Mouse (Mus musculus) adrenal gland, postnatal 36 days (tissue): ENCODE measurements around the gene Tpcn2. TPM values are rescaled to one million over a fixed set of nuclear protein-coding genes. Genes with fewer than 3 reads are reported as not detected.

Experiments
- DNase-seq, 2 experiments: peaks; one replicate each; pipeline ENCODE4 v3.0.0; 2021; ENCODE audit warnings: mixed read lengths in 1 of 2
- long read RNA-seq, 2 experiments: library from polyadenylated mRNA; stranded (forward); transcript quantifications; one replicate each; pipeline ENCODE4 v2.0.0; 2021; ENCODE audit warnings: borderline sequencing depth in 2 of 2
- total RNA-seq, 2 experiments: library from RNA; stranded (reverse); gene quantifications; 2 replicates each; pipeline ENCODE4 v1.2.3; 2021

The Tpcn2 gene
- total RNA-seq, result 10 to 100 TPM; 10.2 to 16.1 TPM
- long read RNA-seq, experiment 1, partial matches to known transcripts, result 0 of 14 reads
- long read RNA-seq, experiment 1, other reads (novel, unspliced or antisense), result 11 of 14 reads
- long read RNA-seq, experiment 2, partial matches to known transcripts, result 0 of 6 reads
- long read RNA-seq, experiment 2, other reads (novel, unspliced or antisense), result 2 of 6 reads

DNA sequence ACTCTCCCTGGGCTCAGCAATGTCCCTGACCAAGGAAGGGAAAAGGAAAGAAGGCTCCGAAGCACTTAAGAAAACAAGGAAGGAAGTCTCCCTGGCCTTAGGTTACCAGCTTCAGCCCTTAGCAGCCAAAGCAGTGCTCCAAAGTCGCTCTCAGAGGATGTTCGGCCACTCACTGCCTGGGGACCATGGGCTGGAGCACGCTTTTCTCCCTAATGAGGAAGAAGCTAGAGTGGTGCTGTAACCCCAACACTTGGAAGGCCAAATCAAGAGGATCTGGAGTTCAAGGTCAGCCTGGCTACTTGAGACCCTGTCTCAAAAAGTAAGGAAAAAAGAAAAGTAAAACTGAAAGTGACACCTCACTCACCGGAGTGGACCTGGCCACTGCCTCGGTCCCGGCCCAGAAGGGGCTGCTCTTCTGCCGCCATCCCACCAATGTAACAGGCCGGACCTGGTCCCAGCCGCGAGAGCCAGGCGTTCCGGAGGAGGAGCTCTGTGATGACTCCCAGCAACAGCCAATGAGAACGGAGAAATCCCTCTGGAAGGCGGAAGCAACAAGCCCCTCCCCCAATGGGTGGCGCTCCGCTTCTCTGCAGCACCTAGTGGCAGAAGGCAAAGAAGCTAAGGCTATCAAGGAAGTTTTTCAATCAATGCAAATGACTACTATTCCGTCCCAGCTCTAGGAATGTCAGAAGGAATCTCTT is at the start of gene Tpcn2:
Tpcn2 (minus strand) TSS at position 525 of the 701 bp plus-strand sequence.
- DNase-seq, result peak; percentile 95 to 98

- DNase-seq, result no peak
Measured at GRCm38 (mm10) chr7:145332376-145333041, 48.7 kb upstream of the Tpcn2 start.

DNA sequence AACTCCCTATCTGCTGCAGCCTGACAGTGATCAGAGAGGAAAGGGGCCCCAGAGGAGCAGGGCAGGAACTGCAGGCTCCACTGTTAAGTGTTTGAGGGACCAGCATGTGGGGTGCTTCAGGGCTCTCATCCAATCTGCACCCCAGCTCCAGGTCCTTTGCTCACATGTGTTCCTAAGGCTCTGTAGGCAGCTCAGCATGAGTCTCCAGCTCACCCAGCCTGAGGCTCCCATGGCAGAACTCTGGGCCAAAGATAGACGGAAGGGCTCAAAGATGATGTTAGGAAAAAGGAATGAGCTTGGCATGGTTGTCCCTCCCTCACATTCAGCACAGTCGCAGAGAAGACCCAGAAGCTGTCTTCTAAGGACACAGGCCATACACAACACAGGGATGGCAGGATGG is 46.8 kb upstream of the Tpcn2 start:
- no peak for DNase-seq

- no peak for DNase-seq
Measured at GRCm38 (mm10) chr7:145329982-145330381, 46.2 kb upstream of the Tpcn2 start.

DNA sequence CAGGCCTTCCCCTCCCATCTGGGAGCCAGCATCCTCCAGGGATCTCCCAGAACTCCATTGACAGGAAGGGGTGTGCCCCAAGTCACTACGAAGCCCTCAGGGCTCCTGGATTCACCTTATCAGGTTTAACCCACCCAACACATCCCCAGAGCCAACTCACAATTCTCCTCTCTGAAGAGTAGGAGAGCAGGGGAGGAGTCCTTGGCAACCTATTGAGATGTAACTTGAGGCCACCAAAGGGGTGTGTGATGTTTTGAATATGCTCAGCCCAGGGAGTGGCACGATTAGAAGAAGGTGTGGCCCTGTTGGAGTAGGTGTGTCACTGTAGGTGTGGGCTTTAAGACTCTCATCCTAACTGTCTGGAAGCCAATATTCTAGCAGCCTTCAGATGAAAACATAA is 41.9 kb upstream of the Tpcn2 start:
- DNase-seq, result no peak

- no peak for DNase-seq
Measured at GRCm38 (mm10) chr7:145323607-145324006, 39.8 kb upstream of the Tpcn2 start.

DNA sequence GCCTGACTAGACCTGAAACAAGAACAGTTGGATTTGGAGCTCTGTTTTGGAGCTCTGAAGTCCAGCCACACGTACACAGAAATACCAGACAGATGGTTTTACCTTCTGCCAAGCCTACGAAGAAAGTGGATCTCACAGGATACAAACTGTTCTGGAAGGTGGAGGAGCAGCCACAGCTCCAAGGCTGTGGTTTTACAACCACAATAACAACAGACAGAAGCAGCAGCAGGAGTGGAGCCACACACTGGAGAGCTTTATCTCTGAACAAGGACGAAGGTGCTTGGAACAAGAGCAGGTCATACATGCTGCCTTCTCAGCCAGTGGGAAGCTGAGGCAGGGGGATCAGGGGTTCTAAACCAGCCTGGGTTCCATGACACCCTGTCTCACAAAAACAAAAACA is 35.7 kb upstream of the Tpcn2 start:
- no peak for DNase-seq

DNA sequence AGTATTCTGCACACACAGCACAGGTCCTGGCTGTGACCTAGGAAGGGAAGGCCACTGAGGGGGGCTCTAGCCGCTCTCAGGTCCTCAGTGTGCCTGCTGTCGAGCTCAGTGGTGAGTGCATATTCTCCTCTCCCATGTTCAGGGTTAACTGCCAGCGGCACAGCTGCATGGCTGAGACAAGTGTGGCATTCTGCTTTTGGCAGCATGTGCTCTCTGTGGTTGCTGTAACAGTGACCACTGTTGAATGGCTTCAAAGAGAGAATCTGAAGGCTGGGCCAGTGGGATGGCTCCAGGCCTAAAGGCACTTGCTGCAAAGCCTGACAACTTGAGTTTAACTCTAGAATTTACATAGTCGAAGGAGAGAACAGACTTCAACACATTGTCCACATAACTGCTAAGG is 33.7 kb upstream of the Tpcn2 start:
- DNase-seq, result no peak

- no peak for DNase-seq
Measured at GRCm38 (mm10) chr7:145314785-145315411, 31.1 kb upstream of the Tpcn2 start, which contains the start of gene Mrgprd. Gene Mrgprd, plus strand, starts transcription at chr7:145314835.

- DNase-seq, result peak in 1 of 2 experiments; percentile 47
Measured at GRCm38 (mm10) chr7:145312137-145312536, 28.3 kb upstream of the Tpcn2 start.

DNA sequence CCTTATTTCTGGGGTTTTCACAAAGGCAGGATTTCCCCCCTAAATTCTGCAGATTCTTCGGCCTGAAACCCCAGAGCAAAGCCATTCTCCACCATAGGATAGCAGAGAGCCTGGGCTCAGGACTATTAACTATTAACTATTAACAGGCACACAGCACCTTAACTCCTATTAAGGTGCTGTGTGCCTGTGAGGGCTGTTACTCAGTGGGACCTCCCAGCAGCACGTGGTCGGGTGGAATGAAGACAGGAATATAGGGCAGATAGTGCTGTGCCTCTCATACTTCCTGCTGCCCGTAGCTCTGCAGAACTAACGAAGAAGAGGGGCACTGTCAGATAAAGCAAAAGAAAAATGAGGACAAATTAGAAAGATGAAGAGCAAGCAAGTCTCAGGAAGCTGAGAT is 26.7 kb upstream of the Tpcn2 start:
- DNase-seq, result no peak

DNA sequence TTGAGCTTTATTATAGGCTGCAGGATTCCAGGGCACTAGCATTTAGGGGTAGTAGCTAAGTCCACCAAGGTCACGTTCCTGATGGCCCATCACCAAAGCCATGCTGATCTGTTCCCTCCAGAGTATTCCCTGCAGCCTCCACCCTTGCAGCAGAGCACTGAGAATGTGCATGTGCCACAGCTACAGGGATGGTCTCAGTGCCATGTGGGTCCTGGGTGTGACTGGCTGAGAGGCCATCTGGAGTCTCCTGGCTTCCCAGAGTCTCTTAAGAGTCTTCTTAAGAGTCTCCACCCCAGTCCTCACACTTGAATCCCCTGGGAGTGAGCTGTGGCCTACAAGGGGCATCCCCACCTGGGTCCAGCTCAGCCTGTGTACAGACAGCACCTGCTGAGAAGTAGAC is 26.1 kb upstream of the Tpcn2 start:
- no peak for DNase-seq

DNA sequence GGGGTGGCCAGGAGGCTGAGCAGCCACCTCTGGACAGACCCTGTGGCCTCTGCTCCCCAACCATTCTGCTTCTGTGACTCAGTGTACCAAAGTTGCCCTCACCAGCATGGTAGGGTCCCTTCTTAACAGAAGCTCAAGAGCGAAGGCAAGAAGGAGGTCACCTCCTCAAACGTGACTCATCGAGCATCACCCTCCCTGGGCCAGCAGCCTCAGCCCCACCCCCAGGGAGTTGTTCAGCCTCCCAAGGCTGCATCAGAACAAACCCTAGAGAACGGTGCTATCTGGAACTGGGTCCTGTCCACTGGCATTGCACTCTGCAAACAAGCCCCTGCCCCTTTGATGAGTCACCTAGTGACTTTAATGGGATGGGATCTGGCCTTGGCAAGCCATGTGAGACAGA is 25.1 kb upstream of the Tpcn2 start:
- DNase-seq, result peak; percentile 74 to 87

DNA sequence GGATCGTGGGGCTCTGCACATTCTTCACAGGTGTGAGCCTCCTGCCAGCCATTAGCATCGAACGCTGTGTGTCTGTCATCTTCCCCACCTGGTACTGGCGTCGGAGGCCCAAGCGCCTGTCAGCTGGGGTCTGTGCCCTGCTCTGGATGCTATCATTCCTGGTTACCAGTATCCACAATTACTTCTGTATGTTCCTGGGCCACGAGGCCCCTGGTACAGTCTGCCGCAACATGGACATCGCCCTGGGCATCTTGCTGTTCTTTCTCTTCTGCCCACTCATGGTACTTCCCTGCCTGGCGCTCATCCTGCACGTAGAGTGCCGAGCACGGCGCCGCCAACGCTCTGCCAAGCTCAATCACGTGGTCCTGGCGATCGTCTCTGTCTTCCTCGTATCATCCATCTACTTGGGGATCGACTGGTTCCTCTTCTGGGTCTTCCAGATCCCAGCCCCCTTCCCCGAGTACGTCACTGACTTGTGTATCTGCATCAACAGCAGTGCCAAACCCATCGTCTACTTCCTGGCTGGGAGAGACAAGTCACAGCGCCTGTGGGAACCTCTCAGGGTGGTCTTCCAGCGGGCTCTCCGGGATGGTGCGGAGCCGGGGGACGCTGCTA is 24.4 kb upstream of the Tpcn2 start:
- no peak for DNase-seq

DNA sequence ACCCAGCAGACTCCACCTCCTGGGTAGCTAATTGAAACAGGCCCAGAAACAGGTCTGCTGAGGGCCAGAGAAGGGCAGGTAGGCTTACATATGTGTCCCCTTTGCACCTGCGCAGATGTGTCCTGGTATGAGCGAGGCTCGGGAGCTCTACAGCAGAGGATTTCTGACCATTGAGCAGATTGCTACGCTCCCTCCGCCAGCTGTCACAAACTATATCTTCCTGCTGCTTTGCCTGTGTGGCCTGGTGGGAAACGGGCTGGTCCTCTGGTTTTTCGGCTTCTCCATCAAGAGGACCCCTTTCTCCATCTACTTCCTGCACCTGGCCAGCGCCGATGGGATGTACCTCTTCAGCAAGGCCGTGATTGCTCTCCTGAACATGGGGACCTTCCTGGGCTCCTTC is 23.8 kb upstream of the Tpcn2 start:
- DNase-seq, result no peak

DNA sequence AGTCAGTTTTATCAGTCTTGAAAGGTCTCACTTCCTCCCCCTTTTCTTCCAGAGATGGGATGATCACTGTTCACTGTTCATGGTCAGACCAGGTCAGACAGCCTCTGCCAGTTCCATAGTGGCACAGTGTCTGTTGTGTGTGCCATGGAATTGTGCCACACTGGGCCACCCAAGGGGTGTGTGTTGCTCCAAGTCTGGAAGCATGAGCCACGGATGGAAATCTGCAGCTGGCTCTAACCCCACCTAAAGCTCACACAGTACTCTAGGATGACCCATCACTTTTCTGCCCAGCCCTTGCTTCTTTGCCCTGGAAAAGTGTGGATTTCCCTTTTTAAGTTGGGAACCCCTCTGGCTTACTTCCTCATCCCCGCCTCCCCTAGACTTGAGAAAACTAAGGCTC is 20.3 kb upstream of the Tpcn2 start:
- no peak for DNase-seq

GRCm38 (mm10) chr7:145302488-145303285 is 18.9 kb upstream of the Tpcn2 start:
- DNase-seq, result peak; percentile 34 to 56

DNA sequence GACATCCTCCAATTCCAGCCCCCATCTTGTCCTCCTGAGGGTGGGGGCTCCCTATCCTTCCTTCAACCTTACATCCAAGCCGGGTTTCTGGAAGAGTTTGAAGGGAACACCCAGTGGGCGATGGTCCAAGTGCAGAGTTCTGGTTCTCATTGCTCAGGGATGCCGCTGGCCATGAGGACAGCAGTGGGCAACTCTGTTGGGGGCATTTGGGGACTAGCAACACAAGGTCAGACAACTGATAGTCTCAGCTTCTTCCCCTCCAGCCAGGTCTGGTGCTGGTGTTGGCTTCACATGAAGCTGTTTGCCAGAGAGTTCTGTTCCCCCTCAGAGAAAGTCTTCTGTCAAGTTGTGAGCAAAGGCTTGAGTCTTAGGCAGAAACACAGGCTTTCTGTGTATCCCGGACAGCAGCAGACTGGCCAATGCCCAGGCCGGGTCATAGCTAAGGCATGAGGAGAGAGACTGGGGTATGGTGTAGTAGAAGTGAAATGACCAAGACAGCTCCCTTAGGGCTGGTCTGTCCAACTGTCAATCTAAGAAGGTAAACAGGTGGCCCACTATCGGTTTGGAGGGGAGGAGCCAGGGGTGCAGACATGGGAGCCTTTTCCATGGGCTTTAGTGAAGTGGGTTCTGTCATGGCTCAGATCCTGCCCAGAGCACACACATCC is 17.7 kb upstream of the Tpcn2 start:
- no peak for DNase-seq

DNA sequence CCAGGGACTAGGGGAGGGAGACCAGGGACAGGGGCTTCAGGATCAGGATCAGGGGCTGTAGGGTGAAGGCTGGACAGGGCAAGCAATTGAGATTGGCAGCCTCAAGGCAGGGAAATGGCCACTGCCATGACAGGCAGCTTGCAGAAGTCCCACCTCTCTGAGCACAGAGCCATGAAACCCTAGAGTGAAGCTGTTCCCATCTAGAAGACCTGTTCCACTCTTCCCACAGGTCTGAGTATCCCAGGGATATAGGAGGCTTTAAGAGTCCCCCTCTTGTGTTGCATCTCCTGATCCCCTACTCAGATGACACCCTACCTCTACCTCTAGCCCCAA is 17.2 kb upstream of the Tpcn2 start:
- DNase-seq, result no peak

DNA sequence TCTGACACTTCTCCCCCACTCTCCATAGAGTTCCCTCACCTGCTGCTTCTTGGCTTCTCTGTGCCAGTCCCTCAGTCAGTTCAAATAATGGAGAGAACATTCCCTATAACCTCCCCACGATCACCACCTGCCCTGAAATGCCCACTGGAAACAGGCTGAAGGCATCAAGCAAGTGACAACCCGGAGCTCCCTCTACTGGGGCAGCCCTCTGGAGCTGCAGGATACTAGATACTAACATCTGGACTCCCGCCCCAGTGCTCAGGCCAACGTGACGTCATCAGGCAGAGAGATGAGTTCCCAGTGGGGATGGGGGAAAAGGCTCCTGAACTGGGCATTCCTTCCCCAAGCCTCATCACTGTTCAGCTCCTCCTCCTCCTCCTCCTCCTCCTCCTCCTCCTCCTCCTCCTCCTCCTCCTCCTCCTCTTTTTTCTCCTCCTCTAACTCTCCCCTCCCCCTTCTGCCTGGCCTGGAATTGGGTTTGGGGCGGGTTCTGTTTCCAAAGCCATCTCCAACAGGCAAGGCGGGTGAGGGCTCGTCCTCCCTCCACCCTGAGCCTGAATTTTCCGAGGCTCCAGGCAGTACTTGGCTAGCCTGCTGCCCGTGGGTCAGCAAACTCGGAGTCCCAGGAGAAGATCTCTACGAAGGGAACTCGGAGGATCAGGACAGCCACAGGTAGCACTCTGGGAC is 16.7 kb upstream of the Tpcn2 start, which contains the start of gene Mrgprf:
Mrgprf (plus strand) TSS at position 508 of the 687 bp plus-strand sequence.
- DNase-seq, result peak in 1 of 2 experiments; percentile 39
